Mouse (Mus musculus): Measurements from ENCODE around the gene Prodh2. TPM values are rescaled to one million over a fixed set of nuclear protein-coding genes. Genes with fewer than 3 reads are reported as not detected.

The Prodh2 gene
- polyA plus RNA-seq, 1 experiment from 2014 or later = not detected

DNA sequence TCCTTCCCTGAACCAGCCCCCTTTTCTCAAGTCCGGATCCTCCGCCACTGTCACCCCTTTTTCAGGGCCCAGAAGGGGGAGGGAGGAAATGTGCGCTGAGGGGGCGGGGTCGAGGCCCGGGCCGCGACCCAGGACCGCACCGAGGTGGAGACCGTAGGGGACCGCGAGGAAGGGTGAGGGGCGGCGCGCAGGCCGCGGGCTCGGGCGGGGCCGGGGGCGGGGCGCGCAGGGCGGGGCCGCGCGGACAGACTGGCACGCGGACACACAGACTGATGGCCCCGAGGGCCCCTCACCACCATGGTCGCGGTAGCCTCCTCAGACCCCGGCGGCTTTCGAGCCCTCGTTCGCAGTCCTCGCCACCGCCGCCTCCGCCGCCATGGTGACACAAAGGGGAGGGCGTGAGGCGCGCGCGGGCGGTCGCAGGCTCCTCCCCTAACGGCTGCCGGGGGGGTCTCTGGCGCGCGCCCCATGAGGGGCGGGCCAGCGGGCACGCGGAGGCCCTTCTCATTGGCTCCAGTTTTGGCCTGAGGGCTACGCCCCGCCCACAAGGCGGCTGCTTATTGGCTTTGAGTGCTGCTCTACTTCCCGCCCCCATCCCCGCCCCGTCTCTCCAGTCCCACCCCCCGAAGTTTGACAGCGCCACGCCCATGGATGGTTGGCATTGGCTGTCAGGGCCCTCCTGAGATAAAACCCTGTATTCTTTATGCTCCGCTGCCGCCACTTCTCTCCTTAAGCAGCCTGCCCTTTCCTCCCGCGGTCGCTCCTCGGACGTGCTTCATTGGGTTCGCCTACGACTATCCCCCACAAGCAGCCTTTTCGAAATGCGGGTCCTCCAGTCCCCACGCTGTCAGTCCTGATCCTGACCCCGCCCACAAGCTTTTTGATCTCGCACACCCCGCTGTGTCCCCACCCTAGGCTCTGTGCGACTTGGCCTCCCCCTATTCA is 41.5 kb downstream of the Prodh2 start, which contains the start of gene Arhgap33:
Gene Arhgap33 (minus strand): TSS at position 428 of the 945 bp plus-strand sequence.
- ATAC-seq (replicated peaks; ENCODE audit: insufficient number of reproducible peaks, low FRiP score, low TSS enrichment, low read depth) = peak; percentile 78
- Histone ChIP-seq H3K27me3 (ENCODE audit: control insufficient read depth, insufficient read depth, low read length) (no peaks in the 10 kb centered on the region), H3K4me3 (ENCODE audit: low read depth, low read length) (peak within 1 kb of the TSS; percentile 71), H3K9ac (replicated peaks; ENCODE audit: low read length) (peak within 1 kb of the TSS; percentile 77), H3K9me3 (replicated peaks; ENCODE audit: control insufficient read depth, low read length) (no peaks in the 10 kb centered on the region), H3K27ac (replicated peaks; ENCODE audit: low read depth, low read length) (no peak within 1 kb of the TSS; the same call in 1 of the 2 replicates), H3K4me1 (ENCODE audit: control insufficient read depth, insufficient read depth, low read length) (no peaks in the 10 kb centered on the region; the same call in 1 of the 2 replicates), H3K4me2 (ENCODE audit: low read depth, low read length) (peak within 1 kb of the TSS; percentile 88), H3K36me3 (replicated peaks; ENCODE audit: control insufficient read depth, insufficient read depth, low read depth, low read length) (peaks cover 4% of the 10 kb centered on the region)
- WGBS = under 1% methylated on average over 60 of the region's 84 CpGs
- peak; percentile 99 for DNase-seq (ENCODE audit: low spot score)

DNA sequence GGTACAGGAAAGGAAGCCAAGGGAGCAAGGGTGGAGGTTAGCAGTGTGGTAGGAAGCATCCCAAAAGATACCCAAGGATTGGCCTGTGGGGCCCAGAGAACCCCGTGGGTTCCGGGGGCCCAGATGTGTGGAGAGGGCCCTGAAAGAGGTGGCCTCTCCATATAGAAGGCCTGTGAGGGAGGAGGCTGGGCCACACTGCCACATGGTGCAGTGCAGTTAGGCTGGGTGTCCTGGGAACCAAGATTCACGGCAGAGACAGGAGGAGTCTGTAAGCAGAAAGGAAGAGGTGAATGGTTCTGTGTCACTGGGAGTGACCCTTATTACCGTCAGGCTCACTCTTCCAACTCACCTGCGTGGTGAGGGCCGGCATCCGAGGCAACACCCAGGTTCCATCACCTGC is 47.1 kb downstream of the Prodh2 start:
- H3K9me3 ChIP-seq (replicated peaks; ENCODE audit: control insufficient read depth, low read length) = no peaks in the 10 kb centered on the region
- no peak for ATAC-seq (replicated peaks; ENCODE audit: insufficient number of reproducible peaks, low FRiP score, low TSS enrichment, low read depth)
- WGBS = 87% methylated on average over 7 of the region's 7 CpGs

DNA sequence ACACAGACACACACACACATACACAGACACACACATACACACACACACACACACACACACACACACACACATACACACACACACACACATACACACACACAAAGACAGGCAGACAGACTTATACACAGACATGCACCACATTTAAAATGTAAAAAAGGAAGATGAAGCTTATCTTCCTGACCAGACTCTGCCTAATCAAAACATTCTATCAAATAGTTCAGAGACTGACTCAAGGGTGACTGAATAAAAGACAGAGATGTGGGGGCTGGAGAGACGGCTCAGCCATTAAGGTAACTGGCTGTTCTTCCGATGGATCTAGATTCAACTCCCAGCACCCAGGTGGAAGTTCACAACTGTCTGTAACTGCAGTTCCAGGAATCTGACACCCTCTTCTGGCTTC is 50.9 kb downstream of the Prodh2 start:
- DNase-seq (ENCODE audit: low spot score) = no peak
- Histone ChIP-seq H3K4me1 (ENCODE audit: control insufficient read depth, insufficient read depth, low read length) (no peaks in the 10 kb centered on the region), H3K4me3 (ENCODE audit: low read depth, low read length) (no peak overlapping the region), H3K4me2 (ENCODE audit: low read depth, low read length) (no peak overlapping the region), H3K27ac (replicated peaks; ENCODE audit: low read depth, low read length) (no peak overlapping the region), H3K9me3 (replicated peaks; ENCODE audit: control insufficient read depth, low read length) (no peaks in the 10 kb centered on the region), H3K9ac (replicated peaks; ENCODE audit: low read length) (no peak overlapping the region), H3K36me3 (replicated peaks; ENCODE audit: control insufficient read depth, insufficient read depth, low read depth, low read length) (no peaks in the 10 kb centered on the region), H3K27me3 (ENCODE audit: control insufficient read depth, insufficient read depth, low read length) (no peaks in the 10 kb centered on the region)
- ATAC-seq (replicated peaks; ENCODE audit: insufficient number of reproducible peaks, low FRiP score, low TSS enrichment, low read depth) = no peak
- WGBS = 92% methylated on average over 2 of the region's 2 CpGs

More for the DNA sequence above, 47.1 kb downstream of the Prodh2 start:
- Histone ChIP-seq H3K27me3 (ENCODE audit: control insufficient read depth, insufficient read depth, low read length) (no peaks in the 10 kb centered on the region), H3K36me3 (replicated peaks; ENCODE audit: control insufficient read depth, insufficient read depth, low read depth, low read length) (no peaks in the 10 kb centered on the region), H3K4me3 (ENCODE audit: low read depth, low read length) (no peak overlapping the region), H3K27ac (replicated peaks; ENCODE audit: low read depth, low read length) (no peak overlapping the region), H3K4me1 (ENCODE audit: control insufficient read depth, insufficient read depth, low read length) (no peaks in the 10 kb centered on the region), H3K4me2 (ENCODE audit: low read depth, low read length) (no peak overlapping the region), H3K9ac (replicated peaks; ENCODE audit: low read length) (no peak overlapping the region)
- no peak for DNase-seq (ENCODE audit: low spot score)

DNA sequence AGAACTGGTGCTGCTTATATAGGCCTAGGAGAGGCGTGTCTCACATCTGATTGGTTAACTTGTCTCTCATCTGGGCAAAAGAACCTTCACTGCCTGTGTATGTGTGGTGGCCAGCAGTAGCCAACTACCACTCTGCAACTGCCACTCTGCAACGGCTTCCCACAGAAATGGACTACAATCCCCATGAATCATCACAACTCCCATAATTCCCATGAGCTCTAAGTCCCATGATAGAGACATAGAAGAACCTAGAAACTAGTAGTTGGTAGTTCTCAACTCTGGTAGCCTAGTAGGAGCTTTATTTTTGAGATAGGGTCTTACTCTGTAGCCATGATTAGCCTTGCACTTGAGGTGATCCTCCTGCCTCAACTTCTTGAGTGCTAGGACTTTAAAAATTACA is 56.5 kb downstream of the Prodh2 start:
- Histone ChIP-seq H3K4me2 (ENCODE audit: low read depth, low read length) (no peak overlapping the region), H3K9me3 (replicated peaks; ENCODE audit: control insufficient read depth, low read length) (no peaks in the 10 kb centered on the region), H3K36me3 (replicated peaks; ENCODE audit: control insufficient read depth, insufficient read depth, low read depth, low read length) (no peaks in the 10 kb centered on the region), H3K9ac (replicated peaks; ENCODE audit: low read length) (no peak overlapping the region), H3K27ac (replicated peaks; ENCODE audit: low read depth, low read length) (no peak overlapping the region), H3K27me3 (ENCODE audit: control insufficient read depth, insufficient read depth, low read length) (no peaks in the 10 kb centered on the region), H3K4me3 (ENCODE audit: low read depth, low read length) (no peak overlapping the region), H3K4me1 (ENCODE audit: control insufficient read depth, insufficient read depth, low read length) (peaks cover 8% of the 10 kb centered on the region)
- ATAC-seq (replicated peaks; ENCODE audit: insufficient number of reproducible peaks, low FRiP score, low TSS enrichment, low read depth) = no peak
- DNase-seq (ENCODE audit: low spot score) = no peak
- WGBS = 88% methylated on average over 2 of the region's 2 CpGs

DNA sequence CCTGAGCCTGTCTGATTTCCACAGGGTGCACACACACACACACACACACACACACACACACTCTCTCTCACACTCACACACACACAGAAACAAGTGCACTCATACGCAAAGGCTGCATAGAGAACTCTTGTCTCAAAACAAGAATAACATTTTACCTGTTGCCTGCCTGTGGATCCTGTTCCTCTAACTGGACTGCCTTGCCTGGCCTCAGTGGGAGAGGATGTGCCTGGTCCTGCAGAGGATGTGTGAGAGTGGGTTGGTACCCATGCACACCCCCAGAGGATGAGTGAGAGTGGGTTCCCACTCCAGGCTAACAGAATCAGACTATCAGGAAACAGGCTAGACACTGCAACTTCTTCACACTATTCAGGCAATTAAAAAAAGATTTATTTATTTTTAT is 57.2 kb downstream of the Prodh2 start:
- Histone ChIP-seq H3K4me1 (ENCODE audit: control insufficient read depth, insufficient read depth, low read length) (peaks cover 8% of the 10 kb centered on the region), H3K4me2 (ENCODE audit: low read depth, low read length) (no peak overlapping the region), H3K9ac (replicated peaks; ENCODE audit: low read length) (no peak overlapping the region), H3K9me3 (replicated peaks; ENCODE audit: control insufficient read depth, low read length) (no peaks in the 10 kb centered on the region), H3K27ac (replicated peaks; ENCODE audit: low read depth, low read length) (no peak overlapping the region), H3K4me3 (ENCODE audit: low read depth, low read length) (no peak overlapping the region), H3K36me3 (replicated peaks; ENCODE audit: control insufficient read depth, insufficient read depth, low read depth, low read length) (peaks cover 1% of the 10 kb centered on the region; the same call in 1 of the 2 replicates), H3K27me3 (ENCODE audit: control insufficient read depth, insufficient read depth, low read length) (no peaks in the 10 kb centered on the region)
- 95% methylated on average over 1 of the region's 1 CpGs for WGBS
- no peak for DNase-seq (ENCODE audit: low spot score)
- no peak for ATAC-seq (replicated peaks; ENCODE audit: insufficient number of reproducible peaks, low FRiP score, low TSS enrichment, low read depth)

DNA sequence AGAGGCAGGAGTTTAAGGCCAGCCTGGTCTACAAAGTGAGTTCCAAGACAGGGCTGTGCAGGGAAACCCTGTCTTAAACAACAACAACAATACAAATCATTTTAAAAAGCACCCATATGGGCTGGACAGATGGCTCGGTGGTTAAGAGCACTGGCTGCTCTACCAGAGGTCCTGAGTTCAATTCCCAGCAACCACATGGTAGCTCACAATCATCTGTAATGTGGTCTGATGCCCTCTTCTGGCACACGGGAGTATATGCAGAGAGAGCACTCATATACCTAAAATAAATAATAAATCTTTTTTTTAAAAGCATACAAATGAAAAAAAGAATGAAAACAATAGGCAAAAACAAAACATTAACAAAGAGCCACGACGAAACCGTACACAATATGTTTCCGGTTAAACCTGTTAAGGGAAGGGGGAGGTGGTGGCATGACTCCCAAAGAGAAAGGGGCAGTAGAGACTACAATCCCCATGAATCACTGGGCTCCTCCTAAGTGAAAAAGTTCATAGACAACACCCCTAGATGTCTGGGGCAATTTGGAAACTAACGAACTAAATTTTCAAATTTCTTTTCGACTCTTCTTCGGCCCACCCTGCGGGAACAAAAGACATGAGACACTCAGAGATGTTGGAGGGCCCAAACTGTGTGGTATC is 58.2 kb downstream of the Prodh2 start:
- peaks cover 7% of the 10 kb centered on the region for H3K36me3 ChIP-seq (replicated peaks; ENCODE audit: control insufficient read depth, insufficient read depth, low read depth, low read length)
- under 1% methylated on average over 10 of the region's 10 CpGs for WGBS
- ATAC-seq (replicated peaks; ENCODE audit: insufficient number of reproducible peaks, low FRiP score, low TSS enrichment, low read depth) = peak; percentile 46

DNA sequence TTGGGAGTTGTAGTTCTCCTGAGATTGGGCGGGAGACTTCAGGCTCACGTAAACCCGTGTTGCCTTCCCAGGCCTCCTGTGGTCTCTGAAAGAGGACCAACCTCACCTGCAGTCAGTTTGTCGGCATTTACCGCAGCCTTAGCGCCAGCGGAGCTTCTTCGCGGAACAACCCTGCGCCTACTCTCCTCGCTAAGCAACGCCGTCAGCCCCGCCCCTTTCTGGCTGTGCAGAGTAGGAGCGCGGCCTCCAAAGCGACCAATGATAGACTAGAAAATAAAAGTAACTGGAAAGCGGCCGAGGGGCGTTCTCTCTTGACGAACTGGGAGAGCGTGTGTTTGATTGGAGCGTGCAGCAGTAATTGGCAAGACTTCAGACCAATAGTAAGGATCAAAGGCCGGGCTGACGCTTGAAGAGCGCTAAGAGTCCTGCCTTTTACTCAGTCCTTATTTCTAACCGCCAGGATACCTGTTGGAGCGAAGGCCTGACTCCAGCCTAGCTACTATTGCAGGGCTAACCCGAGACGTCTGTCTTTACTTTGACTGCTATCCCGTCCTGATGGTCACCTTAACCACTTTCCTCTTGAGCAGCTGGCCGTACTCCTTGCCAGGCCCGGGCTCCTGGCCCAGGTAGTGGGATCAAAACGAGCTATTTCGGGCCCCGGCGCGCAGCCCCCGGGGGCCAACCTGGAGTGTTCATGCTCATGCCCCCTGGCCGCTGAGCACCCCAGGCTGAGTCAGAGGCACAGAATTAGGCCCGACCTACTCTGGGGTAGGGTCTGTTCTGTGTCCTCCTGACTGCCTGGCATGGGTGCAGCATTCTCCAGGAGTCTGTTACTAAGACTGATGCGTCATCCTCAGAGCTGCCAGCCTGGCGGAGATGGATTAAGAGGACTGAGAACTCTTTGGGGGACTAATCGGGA is 58.9 kb downstream of the Prodh2 start, which contains the start of the genes Hspb6 and Proser3:
Gene Hspb6 (plus strand): TSS at position 77 of the 919 bp plus-strand sequence.
Gene Proser3 (minus strand): TSS at position 198 of the 919 bp plus-strand sequence.
- peaks cover 10% of the 10 kb centered on the region for H3K36me3 ChIP-seq (replicated peaks; ENCODE audit: control insufficient read depth, insufficient read depth, low read depth, low read length)
- H3K4me1 ChIP-seq (ENCODE audit: control insufficient read depth, insufficient read depth, low read length) = peaks cover 8% of the 10 kb centered on the region
- H3K27me3 ChIP-seq (ENCODE audit: control insufficient read depth, insufficient read depth, low read length) = no peaks in the 10 kb centered on the region
- H3K4me3 ChIP-seq (ENCODE audit: low read depth, low read length) = peak within 1 kb of the TSS; percentile 63
- ATAC-seq (replicated peaks; ENCODE audit: insufficient number of reproducible peaks, low FRiP score, low TSS enrichment, low read depth) (peak; percentile 91), DNase-seq (ENCODE audit: low spot score) (peak; percentile 99)
- peak within 1 kb of the TSS; percentile 92 for H3K27ac ChIP-seq (replicated peaks; ENCODE audit: low read depth, low read length)
- H3K9ac ChIP-seq (replicated peaks; ENCODE audit: low read length) = peak within 1 kb of the TSS; percentile 79
- H3K4me2 ChIP-seq (ENCODE audit: low read depth, low read length) = peak within 1 kb of the TSS; percentile 75
- WGBS = 1% methylated on average over 44 of the region's 44 CpGs
- no peaks in the 10 kb centered on the region for H3K9me3 ChIP-seq (replicated peaks; ENCODE audit: control insufficient read depth, low read length)

More for the DNA sequence above, 58.2 kb downstream of the Prodh2 start:
- H3K27me3 ChIP-seq (ENCODE audit: control insufficient read depth, insufficient read depth, low read length) = no peaks in the 10 kb centered on the region
- peak overlapping the region; percentile 92 for H3K27ac ChIP-seq (replicated peaks; ENCODE audit: low read depth, low read length)
- H3K9me3 ChIP-seq (replicated peaks; ENCODE audit: control insufficient read depth, low read length) = no peaks in the 10 kb centered on the region
- peak overlapping the region; percentile 79 for H3K9ac ChIP-seq (replicated peaks; ENCODE audit: low read length)
- H3K4me3 ChIP-seq (ENCODE audit: low read depth, low read length) = peak overlapping the region; percentile 63
- peak overlapping the region; percentile 41 for H3K4me2 ChIP-seq (ENCODE audit: low read depth, low read length)
- peaks cover 8% of the 10 kb centered on the region for H3K4me1 ChIP-seq (ENCODE audit: control insufficient read depth, insufficient read depth, low read length)
- peak; percentile 84 for DNase-seq (ENCODE audit: low spot score)

Data from embryonic facial prominence, embryonic 11.5 days (tissue).